ENCODE assay signal across 11 mouse cellular contexts in genomic region chr2:147188074-147188700, GRCm38 (mm10). TPM values are rescaled to one million over a fixed set of nuclear protein-coding genes. Genes with fewer than 3 reads are reported as not detected.
DNase-seq lines count a peak whose midpoint lies in the region; ATAC-seq and TF ChIP-seq lines count a peak whose summit lies in the region.
"Had no signal": no experiment of that assay in that cellular context is flagged by ENCODE, and none has a peak within 500 bp of the region (broad histone marks: within the 10 kb centered on the region; RNA-seq: fewer than 3 reads in every experiment).

No protein-coding gene starts in this region.

- WGBS in heart, postnatal 0 days, result 4% methylated on average over 28 of the region's 28 CpGs
- WGBS in embryonic facial prominence, embryonic 11.5 days, result under 1% methylated on average over 28 of the region's 28 CpGs
- WGBS in hindbrain, postnatal 0 days, result 2% methylated on average over 28 of the region's 28 CpGs
- under 1% methylated on average over 28 of the region's 28 CpGs for WGBS in neural tube, embryonic 12.5 days
- WGBS in liver, embryonic 12.5 days (ENCODE audit: insufficient replicate concordance), result 3% methylated on average over 28 of the region's 28 CpGs

- no peak for TF ChIP-seq EP300 in heart, postnatal 0 days (IDR thresholded peaks at IDR 0.05; ENCODE audit: low read depth)

- H3K4me3 ChIP-seq in heart, postnatal 0 days (ENCODE audit: low read depth, low read length), result 0 out of 2 replicates have a peak overlapping the region, but pooled peaks have one; percentile 3
- H3K4me3 ChIP-seq in embryonic facial prominence, embryonic 11.5 days (ENCODE audit: low read depth, low read length), result no peak overlapping the region
- 0 out of 2 replicates have a peak overlapping the region, but pooled peaks have one; percentile 2 for H3K4me3 ChIP-seq in hindbrain, postnatal 0 days (ENCODE audit: low read length)
- H3K4me3 ChIP-seq in neural tube, embryonic 12.5 days, result 0 out of 2 replicates have a peak overlapping the region, but pooled peaks have one; percentile 5
- no peak overlapping the region for H3K4me3 ChIP-seq in liver, embryonic 12.5 days

- no peak for ATAC-seq in heart, postnatal 0 days (ENCODE audit: insufficient read depth, low read depth)
- peak; percentile 51; the same call in 1 of the 2 replicates for ATAC-seq in embryonic facial prominence, embryonic 11.5 days (replicated peaks; ENCODE audit: insufficient number of reproducible peaks, low FRiP score, low TSS enrichment, low read depth)
- peak; percentile 84 for ATAC-seq in hindbrain, postnatal 0 days
- ATAC-seq in neural tube, embryonic 12.5 days (ENCODE audit: low FRiP score, low read depth), result peak; percentile 45; the same call in 1 of the 2 replicates
- ATAC-seq in liver, embryonic 12.5 days, result no peak

- no peaks in the 10 kb centered on the region for H3K36me3 ChIP-seq in heart, postnatal 0 days (replicated peaks; ENCODE audit: control insufficient read depth, insufficient read depth, low read length)
- H3K36me3 ChIP-seq in embryonic facial prominence, embryonic 11.5 days (replicated peaks; ENCODE audit: control insufficient read depth, insufficient read depth, low read depth, low read length), result no peaks in the 10 kb centered on the region
- H3K36me3 ChIP-seq in hindbrain, postnatal 0 days (ENCODE audit: insufficient read depth, low read length), result no peaks in the 10 kb centered on the region
- no peaks in the 10 kb centered on the region for H3K36me3 ChIP-seq in neural tube, embryonic 12.5 days
- H3K36me3 ChIP-seq in liver, embryonic 12.5 days, result no peaks in the 10 kb centered on the region

- no peaks in the 10 kb centered on the region for H3K9me3 ChIP-seq in heart, postnatal 0 days (replicated peaks; ENCODE audit: control insufficient read depth, low read length)
- H3K9me3 ChIP-seq in embryonic facial prominence, embryonic 11.5 days (replicated peaks; ENCODE audit: control insufficient read depth, low read length), result no peaks in the 10 kb centered on the region
- H3K9me3 ChIP-seq in hindbrain, postnatal 0 days (ENCODE audit: low read length), result no peaks in the 10 kb centered on the region
- H3K9me3 ChIP-seq in neural tube, embryonic 12.5 days, result no peaks in the 10 kb centered on the region
- no peaks in the 10 kb centered on the region for H3K9me3 ChIP-seq in liver, embryonic 12.5 days (replicated peaks)

- no peak for TF ChIP-seq CTCF in heart, postnatal 0 days (IDR thresholded peaks at IDR 0.05; ENCODE audit: low read depth)
- TF ChIP-seq CTCF in hindbrain, postnatal 0 days (IDR thresholded peaks at IDR 0.05; ENCODE audit: low read depth), result no peak

- H3K27me3 ChIP-seq in heart, postnatal 0 days (ENCODE audit: control insufficient read depth, insufficient read depth, low read length), result peaks cover 95% of the 10 kb centered on the region
- peaks cover 88% of the 10 kb centered on the region for H3K27me3 ChIP-seq in embryonic facial prominence, embryonic 11.5 days (ENCODE audit: control insufficient read depth, insufficient read depth, low read length)
- peaks cover 77% of the 10 kb centered on the region for H3K27me3 ChIP-seq in hindbrain, postnatal 0 days (ENCODE audit: insufficient read depth, low read length)
- peaks cover 95% of the 10 kb centered on the region for H3K27me3 ChIP-seq in neural tube, embryonic 12.5 days (replicated peaks)
- peaks cover 98% of the 10 kb centered on the region for H3K27me3 ChIP-seq in liver, embryonic 12.5 days (replicated peaks)

- H3K27ac ChIP-seq in heart, postnatal 0 days (ENCODE audit: low read depth), result no peak overlapping the region
- H3K27ac ChIP-seq in embryonic facial prominence, embryonic 11.5 days (replicated peaks; ENCODE audit: low read depth, low read length), result no peak overlapping the region
- peak overlapping the region; percentile 57 for H3K27ac ChIP-seq in hindbrain, postnatal 0 days
- H3K27ac ChIP-seq in neural tube, embryonic 12.5 days, result no peak overlapping the region
- H3K27ac ChIP-seq in liver, embryonic 12.5 days, result no peak overlapping the region

- 0 out of 2 replicates have a peak, but pooled peaks cover 6% of the 10 kb centered on the region for H3K4me1 ChIP-seq in heart, postnatal 0 days (ENCODE audit: control insufficient read depth, insufficient read depth)
- H3K4me1 ChIP-seq in embryonic facial prominence, embryonic 11.5 days (ENCODE audit: control insufficient read depth, insufficient read depth, low read length), result peaks cover 3% of the 10 kb centered on the region
- no peaks in the 10 kb centered on the region for H3K4me1 ChIP-seq in hindbrain, postnatal 0 days (ENCODE audit: insufficient read depth, low read length)
- H3K4me1 ChIP-seq in neural tube, embryonic 12.5 days, result peaks cover 39% of the 10 kb centered on the region
- H3K4me1 ChIP-seq in liver, embryonic 12.5 days, result peaks cover 16% of the 10 kb centered on the region; the same call in 1 of the 2 replicates

- H3K4me2 ChIP-seq in heart, postnatal 0 days (ENCODE audit: low read depth, low read length), result no peak overlapping the region
- no peak overlapping the region for H3K4me2 ChIP-seq in embryonic facial prominence, embryonic 11.5 days (ENCODE audit: low read depth, low read length)
- peak overlapping the region; percentile 42; the same call in 1 of the 2 replicates for H3K4me2 ChIP-seq in hindbrain, postnatal 0 days (ENCODE audit: low read depth, low read length)
- H3K4me2 ChIP-seq in neural tube, embryonic 12.5 days (replicated peaks), result peak overlapping the region; percentile 34
- no peak overlapping the region for H3K4me2 ChIP-seq in liver, embryonic 12.5 days

- no peak for DNase-seq in heart, postnatal 0 days (ENCODE audit: low spot score)
- no peak for DNase-seq in heart, adult 11 months
- peak; percentile 52 for DNase-seq in embryonic facial prominence, embryonic 11.5 days (ENCODE audit: low spot score)
- peak; percentile 76 for DNase-seq in hindbrain, postnatal 0 days (ENCODE audit: low spot score)
- DNase-seq in B cell, adult 2 months, result no peak
- no peak for DNase-seq in spleen, postnatal 10 days (ENCODE audit: low spot score in 2 of 2)
- DNase-seq: thymus, postnatal 4 days had no signal

- H3K9ac ChIP-seq in heart, postnatal 0 days (replicated peaks; ENCODE audit: low read depth, low read length), result no peak overlapping the region
- no peak overlapping the region for H3K9ac ChIP-seq in embryonic facial prominence, embryonic 11.5 days (replicated peaks; ENCODE audit: low read length)
- H3K9ac ChIP-seq in hindbrain, postnatal 0 days (replicated peaks; ENCODE audit: low read length), result no peak overlapping the region
- no peak overlapping the region for H3K9ac ChIP-seq in neural tube, embryonic 12.5 days
- no peak overlapping the region for H3K9ac ChIP-seq in liver, embryonic 12.5 days

RNA-seq across cellular contexts. Expression of gene Nkx2-2, which starts 5.9 kb away (rescaled TPM):
- total RNA-seq in heart, postnatal 0 days (2014; rRNA removed; ENCODE audit: low replicate concordance), result not detected in 2 replicates
- polyA plus RNA-seq in heart, postnatal 0 days (2015; fragmentation: Nextera tagmentation; extraction: Ambion mirVana), result not detected in 2 replicates
- 2.8 and 4.2 TPM in 2 replicates for polyA plus RNA-seq in embryonic facial prominence, embryonic 11.5 days (2014; fragmentation: Nextera tagmentation; extraction: Ambion mirVana)
- 17.8 and 40.7 TPM in 2 replicates for total RNA-seq in hindbrain, postnatal 0 days (2014; rRNA removed)
- 10.5 and 10.9 TPM in 2 replicates for polyA plus RNA-seq in hindbrain, postnatal 0 days (2015; fragmentation: Nextera tagmentation; extraction: Ambion mirVana)
- polyA plus RNA-seq in neural tube, embryonic 12.5 days (2016; fragmentation: Nextera tagmentation; extraction: Ambion mirVana), result 3.7 and 4.7 TPM in 2 replicates
- not detected in 2 replicates for polyA plus RNA-seq in liver, embryonic 12.5 days (2016; fragmentation: Nextera tagmentation; extraction: Ambion mirVana)
- total RNA-seq: heart, postnatal 25 days had no signal
- polyA plus RNA-seq: liver, embryonic 16.5 days had no signal

Comparison
In these comparisons a context has a peak if more than half of its experiments do, and no peak if none do; other contexts are left out.
1. ATAC-seq: peak in embryonic facial prominence, embryonic 11.5 days (single experiment), hindbrain, postnatal 0 days (single experiment) and neural tube, embryonic 12.5 days (single experiment); none in heart, postnatal 0 days (single experiment) and liver, embryonic 12.5 days (single experiment).
2. DNase-seq: peak in embryonic facial prominence, embryonic 11.5 days (single experiment) and hindbrain, postnatal 0 days (single experiment); none in heart, postnatal 0 days (single experiment), heart, adult 11 months (single experiment), B cell, adult 2 months (0 of 2) and spleen, postnatal 10 days (0 of 2).
3. H3K4me2 ChIP-seq: peak in hindbrain, postnatal 0 days (single experiment) and neural tube, embryonic 12.5 days (single experiment); none in heart, postnatal 0 days (single experiment), embryonic facial prominence, embryonic 11.5 days (single experiment) and liver, embryonic 12.5 days (single experiment).
4. H3K4me3 ChIP-seq: peak in heart, postnatal 0 days (single experiment), hindbrain, postnatal 0 days (single experiment) and neural tube, embryonic 12.5 days (single experiment); none in embryonic facial prominence, embryonic 11.5 days (single experiment) and liver, embryonic 12.5 days (single experiment).